Mouse (Mus musculus) thymus, adult 2 months (tissue): Measurements from ENCODE around the gene Rap1gap.

Experiments used
- CTCF ChIP-seq: fragments of 200-500 bp; IDR thresholded peaks from 2 replicates; pipeline ENCODE4 v1.5.1; 2012; ENCODE audit warnings: mild to moderate bottlenecking, control low read depth, low read length, moderate library complexity, borderline replicate concordance; ENCODE audit not compliant: control insufficient read depth, poor library complexity, insufficient read depth; ENCODE audit errors: extremely low read depth
- POLR2A ChIP-seq: fragments of 200-500 bp; IDR thresholded peaks from 2 replicates; pipeline ENCODE4 v1.6.1; 2012; ENCODE audit warnings: mild to moderate bottlenecking, low read length, control low read depth, moderate library complexity; ENCODE audit not compliant: control insufficient read depth, poor library complexity, insufficient read depth; ENCODE audit errors: extremely low read depth

DNA sequence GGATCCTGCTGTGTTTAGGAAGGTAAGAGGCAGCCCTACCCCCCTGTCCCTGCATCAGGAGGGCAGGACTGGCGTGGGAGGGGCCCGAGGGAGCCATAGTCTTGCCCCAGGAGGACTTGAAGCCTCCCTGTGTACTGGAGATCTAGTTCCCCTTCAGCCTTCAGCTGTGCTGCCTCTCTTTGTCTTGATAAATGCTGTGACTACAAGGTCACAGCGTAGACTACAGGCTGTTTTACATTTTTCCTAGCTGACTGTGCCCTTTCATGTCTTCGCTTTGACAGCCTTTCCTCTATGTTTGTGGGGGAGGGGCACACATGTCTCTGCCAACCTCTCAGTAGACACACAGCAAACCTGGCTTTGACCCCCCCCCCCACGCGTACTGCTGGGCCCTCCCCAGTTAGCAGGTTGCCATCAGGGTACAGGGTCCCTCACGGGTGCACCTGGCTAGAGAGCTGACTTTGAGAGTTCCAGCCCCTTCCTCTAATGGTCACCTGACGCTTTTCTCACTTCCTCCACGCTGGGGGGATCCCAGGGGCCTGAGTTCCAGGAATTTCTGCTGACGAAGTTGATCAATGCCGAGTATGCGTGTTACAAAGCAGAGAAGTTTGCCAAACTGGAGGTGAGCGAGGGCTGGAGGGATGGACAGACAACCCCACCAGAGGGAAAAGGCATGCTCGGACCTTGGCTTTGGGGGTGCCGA lies 55.0 kb downstream of the Rap1gap start:
- no peak for TF ChIP-seq CTCF
- TF ChIP-seq POLR2A, result no peak
